In genomic region chr1:133751621-133752020, GRCm38 (mm10) we compare ENCODE assay signal across 31 mouse cellular contexts. TPM values are rescaled to one million over a fixed set of nuclear protein-coding genes. Genes with fewer than 3 reads are reported as not detected.
DNase-seq lines count a peak whose midpoint lies in the region; ATAC-seq and TF ChIP-seq lines count a peak whose summit lies in the region.
"Had no signal": no experiment of that assay in that cellular context is flagged by ENCODE, and none has a peak within 500 bp of the region (broad histone marks: within the 10 kb centered on the region; RNA-seq: fewer than 3 reads in every experiment).

No protein-coding gene starts in this region.

- TF ChIP-seq EP300 in heart, adult 2 months (IDR thresholded peaks at IDR 0.05; ENCODE audit: insufficient read depth, low read depth, low read length), result no peak

- H3K4me2 ChIP-seq in liver, embryonic 15.5 days, result no peak overlapping the region
- no peak overlapping the region for H3K4me2 ChIP-seq in liver, embryonic 11.5 days
- H3K4me2 ChIP-seq: embryonic facial prominence, embryonic 13.5 days; forebrain, embryonic 15.5 days; heart, embryonic 13.5 days; hindbrain, embryonic 15.5 days; kidney, embryonic 15.5 days; limb, embryonic 12.5 days; midbrain, embryonic 11.5 days had no signal

- no peak for ATAC-seq in liver, embryonic 15.5 days (ENCODE audit: insufficient read depth)
- no peak for ATAC-seq in liver, embryonic 11.5 days (replicated peaks; ENCODE audit: low FRiP score)
- ATAC-seq: forebrain, embryonic 15.5 days; inflammation-experienced regulatory T-cells, adult 6 months; midbrain, embryonic 16.5 days; Patski had no signal

- DNase-seq in liver, embryonic 11.5 days (ENCODE audit: low spot score), result no peak
- peak; percentile 47 for DNase-seq in brain, adult 2 months (ENCODE audit: low read depth, low spot score)
- DNase-seq in cerebellum, adult 9-10 months, result peak; percentile 53
- peak; percentile 50 to 58 for DNase-seq in cerebellum, postnatal 36 days
- no peak for DNase-seq in adrenal gland, postnatal 10 days
- DNase-seq in heart, adult 2 months, result no peak
- DNase-seq: adrenal gland, postnatal 14 days; gastrocnemius, adult 2 months; gastrocnemius, postnatal 36 days; heart, adult 18-20 months; heart, postnatal 10 days; kidney, adult 18-20 months; kidney, postnatal 25 days; lung, postnatal 36 days; right cerebral cortex, postnatal 25 days; thymus, postnatal 4 days had no signal

- TF ChIP-seq CTCF in heart, adult 2 months (IDR thresholded peaks at IDR 0.05), result no peak

- no peak overlapping the region for H3K9ac ChIP-seq in liver, embryonic 15.5 days
- H3K9ac ChIP-seq in liver, embryonic 11.5 days (ENCODE audit: low read depth, low read length), result no peak overlapping the region
- H3K9ac ChIP-seq in heart, adult 2 months (ENCODE audit: low read depth, low read length), result no peak overlapping the region
- H3K9ac ChIP-seq: embryonic facial prominence, embryonic 13.5 days; forebrain, embryonic 15.5 days; hindbrain, embryonic 15.5 days; kidney, embryonic 15.5 days; limb, embryonic 12.5 days; liver, embryonic 14.5 days had no signal

- 79% methylated on average over 3 of the region's 3 CpGs for WGBS in liver, embryonic 15.5 days (ENCODE audit: insufficient replicate concordance)
- WGBS in liver, embryonic 11.5 days, result 80% methylated on average over 3 of the region's 3 CpGs
- 80% methylated on average over 3 of the region's 3 CpGs for WGBS in heart, adult 2 months

- no peaks in the 10 kb centered on the region for H3K79me2 ChIP-seq in heart, adult 2 months (replicated peaks; ENCODE audit: control insufficient read depth, insufficient read depth, low read length)

- intact Hi-C loops in heart, adult 2 months (cut with DNase I), result no loop called here

- no peak for TF ChIP-seq POLR2A in heart, adult 2 months (IDR thresholded peaks at IDR 0.05; ENCODE audit: insufficient read depth, low read depth, low read length)

- H3K27me3 ChIP-seq in liver, embryonic 15.5 days, result no peaks in the 10 kb centered on the region
- no peaks in the 10 kb centered on the region for H3K27me3 ChIP-seq in liver, embryonic 11.5 days (replicated peaks; ENCODE audit: control insufficient read depth, insufficient read depth, low read length)
- no peaks in the 10 kb centered on the region for H3K27me3 ChIP-seq in heart, adult 2 months (ENCODE audit: control insufficient read depth, insufficient read depth, low read length)
- H3K27me3 ChIP-seq: embryonic facial prominence, embryonic 13.5 days; forebrain, embryonic 15.5 days; heart, embryonic 13.5 days; hindbrain, embryonic 15.5 days; kidney, embryonic 15.5 days; limb, embryonic 12.5 days; Patski had no signal

- peaks cover 89% of the 10 kb centered on the region for H3K4me1 ChIP-seq in liver, embryonic 15.5 days (replicated peaks)
- peaks cover 45% of the 10 kb centered on the region for H3K4me1 ChIP-seq in liver, embryonic 11.5 days (replicated peaks; ENCODE audit: control insufficient read depth, insufficient read depth, low read length)
- peaks cover 1% of the 10 kb centered on the region for H3K4me1 ChIP-seq in heart, adult 2 months (ENCODE audit: control insufficient read depth, insufficient read depth, low read length)
- H3K4me1 ChIP-seq: forebrain, embryonic 15.5 days had no signal

- H3K36me3 ChIP-seq in liver, embryonic 15.5 days (replicated peaks), result peaks cover 74% of the 10 kb centered on the region
- H3K36me3 ChIP-seq in liver, embryonic 11.5 days (ENCODE audit: control insufficient read depth, insufficient read depth, low read length), result peaks cover 2% of the 10 kb centered on the region; the same call in 1 of the 2 replicates
- H3K36me3 ChIP-seq in heart, adult 2 months (ENCODE audit: control insufficient read depth, insufficient read depth, low read length), result no peaks in the 10 kb centered on the region
- H3K36me3 ChIP-seq: forebrain, embryonic 10.5 days; forebrain, embryonic 15.5 days; hindbrain, embryonic 15.5 days; kidney, embryonic 15.5 days; limb, embryonic 12.5 days had no signal

- no peak overlapping the region for H3K4me3 ChIP-seq in liver, embryonic 15.5 days (replicated peaks)
- no peak overlapping the region for H3K4me3 ChIP-seq in liver, embryonic 11.5 days (ENCODE audit: low read depth, low read length)
- H3K4me3 ChIP-seq in heart, adult 2 months, result no peak overlapping the region
- H3K4me3 ChIP-seq: embryonic facial prominence, embryonic 13.5 days; forebrain, embryonic 10.5 days; forebrain, embryonic 15.5 days; gastrocnemius, adult 2 months; heart, embryonic 13.5 days; hindbrain, embryonic 15.5 days; kidney, embryonic 15.5 days; left cerebral cortex, adult 2 months; limb, embryonic 12.5 days had no signal

- 0 out of 2 replicates have a peak overlapping the region, but pooled peaks have one; percentile 3 for H3K27ac ChIP-seq in liver, embryonic 15.5 days (replicated peaks)
- no peak overlapping the region for H3K27ac ChIP-seq in liver, embryonic 11.5 days (ENCODE audit: low read depth, low read length)
- no peak overlapping the region for H3K27ac ChIP-seq in heart, adult 2 months
- H3K27ac ChIP-seq: embryonic facial prominence, embryonic 13.5 days; forebrain, embryonic 10.5 days; forebrain, embryonic 15.5 days; gastrocnemius, adult 2 months; heart, embryonic 13.5 days; hindbrain, embryonic 15.5 days; kidney, embryonic 15.5 days; left cerebral cortex, adult 2 months; limb, embryonic 12.5 days; stomach, postnatal 0 days had no signal

- no peaks in the 10 kb centered on the region for H3K9me3 ChIP-seq in liver, embryonic 15.5 days (replicated peaks)
- no peaks in the 10 kb centered on the region for H3K9me3 ChIP-seq in liver, embryonic 11.5 days (ENCODE audit: control insufficient read depth, low read length)
- H3K9me3 ChIP-seq: embryonic facial prominence, embryonic 13.5 days; forebrain, embryonic 10.5 days; forebrain, embryonic 15.5 days; heart, embryonic 13.5 days; hindbrain, embryonic 15.5 days; kidney, embryonic 15.5 days; limb, embryonic 12.5 days had no signal

RNA-seq across cellular contexts. Expression of gene Atp2b4, which starts 49.2 kb away (rescaled TPM):
- 37.6 and 40.1 TPM in 2 replicates for polyA plus RNA-seq in liver, embryonic 15.5 days (2015; fragmentation: Nextera tagmentation; extraction: Ambion mirVana)
- polyA plus RNA-seq in liver, embryonic 11.5 days (2014; fragmentation: Nextera tagmentation; extraction: Ambion mirVana), result 17.1 and 19.6 TPM in 2 replicates
- 10 to 100 TPM; 33.3 to 40.3 TPM for total RNA-seq in adrenal gland, postnatal 10 days (2021)
- 10 to 100 TPM; 21.3 to 22.3 TPM for total RNA-seq in heart, adult 2 months (2021)
- 6.6 and 10.2 TPM in 2 replicates for polyA plus RNA-seq in heart, adult 2 months (2012; rRNA removed)

Comparison
In these comparisons a context has a peak if more than half of its experiments do, and no peak if none do; other contexts are left out.
1. DNase-seq: peak in brain, adult 2 months (single experiment), cerebellum, adult 9-10 months (single experiment) and cerebellum, postnatal 36 days (2 of 2); none in liver, embryonic 11.5 days (single experiment), adrenal gland, postnatal 10 days (single experiment) and heart, adult 2 months (0 of 2).